Mouse (Mus musculus) lung, adult 10 weeks (tissue): ENCODE measurements around the gene Corin. TPM values are rescaled to one million over a fixed set of nuclear protein-coding genes. Genes with fewer than 3 reads are reported as not detected.

Source experiments
- polyA plus RNA-seq: library from polyadenylated mRNA; stranded (reverse); fragments of 350-450 nt; fragmentation: Illumina TruSeq; extraction: RNeasy Lipid Tissue Mini Kit (QIAGEN cat#74804); gene quantifications from one replicate; pipeline ENCODE4 v1.2.3, GENCODE M21; 2014; ENCODE audit warnings: low read depth, low replicate concordance; ENCODE audit not compliant: insufficient read depth

Corin gene
- polyA plus RNA-seq: 0.90 TPM

GRCm38 (mm10) chr5:72503531-72504523, at the start of gene Corin:
Gene Corin, minus strand, starts transcription at chr5:72504473.

Other genes starting within 250 kb of the Corin start
- 7.4 TPM for gene Nfxl1, start 55.2 kb upstream of the Corin start, polyA plus RNA-seq
- gene Zar1, start 76.8 kb upstream of the Corin start, polyA plus RNA-seq: not detected
- not detected for gene Gm5868, start 83.1 kb upstream of the Corin start, polyA plus RNA-seq
- 0.35 TPM for gene Cnga1, start 139.8 kb upstream of the Corin start, polyA plus RNA-seq
- 1.3 TPM for gene Nipal1, start 143.3 kb upstream of the Corin start, polyA plus RNA-seq
- 1.7 TPM for gene Txk, start 248.3 kb upstream of the Corin start, polyA plus RNA-seq